ENCODE assay signal across 20 mouse cellular contexts in genomic region chr16:73035210-73035985, GRCm38 (mm10).
A peak's percentile ranks its signal among the peaks of the same experiment; 100 is the strongest.
DNase-seq lines count a peak whose midpoint lies in the region; ATAC-seq lines count a peak whose summit lies in the region.
"Had no signal": no experiment of that assay in that cellular context is flagged by ENCODE, and none has a peak within 500 bp of the region (broad histone marks: within the 10 kb centered on the region; RNA-seq: fewer than 3 reads in every experiment).

No protein-coding gene starts in this region.

- H3K9ac ChIP-seq in hindbrain, embryonic 14.5 days, result no peak overlapping the region
- no peak overlapping the region for H3K9ac ChIP-seq in hindbrain, embryonic 11.5 days (ENCODE audit: low read depth, low read length)
- H3K9ac ChIP-seq: embryonic facial prominence, embryonic 13.5 days; heart, embryonic 12.5 days; liver, embryonic 13.5 days; neural tube, embryonic 13.5 days had no signal

- no peaks in the 10 kb centered on the region for H3K9me3 ChIP-seq in hindbrain, embryonic 14.5 days (ENCODE audit: control insufficient read depth, low read length)
- no peaks in the 10 kb centered on the region for H3K9me3 ChIP-seq in hindbrain, embryonic 11.5 days (ENCODE audit: control insufficient read depth, low read length)
- H3K9me3 ChIP-seq: embryonic facial prominence, embryonic 13.5 days; liver, embryonic 13.5 days; neural tube, embryonic 13.5 days had no signal

- intact Hi-C loops in left cerebral cortex, postnatal 4 days (cut with DNase I), result no loop called here

- H3K27ac ChIP-seq in hindbrain, embryonic 14.5 days, result no peak overlapping the region
- no peak overlapping the region for H3K27ac ChIP-seq in hindbrain, embryonic 11.5 days (ENCODE audit: low read depth, low read length)
- H3K27ac ChIP-seq: embryonic facial prominence, embryonic 13.5 days; liver, embryonic 13.5 days; neural tube, embryonic 13.5 days had no signal

- 0 out of 2 replicates have a peak overlapping the region, but pooled peaks have one; percentile 12 for H3K4me2 ChIP-seq in hindbrain, embryonic 14.5 days (replicated peaks)
- H3K4me2 ChIP-seq in hindbrain, embryonic 11.5 days (replicated peaks; ENCODE audit: low read depth, low read length), result no peak overlapping the region
- H3K4me2 ChIP-seq: embryonic facial prominence, embryonic 13.5 days; heart, embryonic 12.5 days; liver, embryonic 13.5 days; neural tube, embryonic 13.5 days had no signal

- H3K36me3 ChIP-seq in hindbrain, embryonic 14.5 days (replicated peaks; ENCODE audit: control insufficient read depth, insufficient read depth), result peaks cover 11% of the 10 kb centered on the region
- 0 out of 2 replicates have a peak, but pooled peaks cover 2% of the 10 kb centered on the region for H3K36me3 ChIP-seq in hindbrain, embryonic 11.5 days (ENCODE audit: control insufficient read depth, insufficient read depth, low read length)

- no peaks in the 10 kb centered on the region for H3K27me3 ChIP-seq in hindbrain, embryonic 14.5 days (ENCODE audit: control insufficient read depth, insufficient read depth, low read length)
- H3K27me3 ChIP-seq in hindbrain, embryonic 11.5 days (ENCODE audit: control insufficient read depth, insufficient read depth, low read length), result no peaks in the 10 kb centered on the region
- H3K27me3 ChIP-seq: CH12.LX; embryonic facial prominence, embryonic 13.5 days; heart, embryonic 12.5 days; liver, embryonic 13.5 days; megakaryocyte, embryonic 14.5 days; neural tube, embryonic 13.5 days had no signal

- H3K4me1 ChIP-seq in hindbrain, embryonic 14.5 days (replicated peaks; ENCODE audit: control insufficient read depth, insufficient read depth, low read length), result no peaks in the 10 kb centered on the region
- H3K4me1 ChIP-seq in hindbrain, embryonic 11.5 days (replicated peaks; ENCODE audit: control insufficient read depth, insufficient read depth, low read length), result no peaks in the 10 kb centered on the region
- H3K4me1 ChIP-seq: embryonic facial prominence, embryonic 13.5 days; heart, embryonic 12.5 days; liver, embryonic 13.5 days; megakaryocyte, embryonic 14.5 days had no signal

- WGBS in hindbrain, embryonic 14.5 days, result 68% methylated on average over 20 of the region's 20 CpGs
- 72% methylated on average over 20 of the region's 20 CpGs for WGBS in hindbrain, embryonic 11.5 days

- no peak overlapping the region for H3K4me3 ChIP-seq in hindbrain, embryonic 14.5 days (replicated peaks; ENCODE audit: low read length)
- H3K4me3 ChIP-seq in hindbrain, embryonic 11.5 days (ENCODE audit: low read depth, low read length), result no peak overlapping the region
- H3K4me3 ChIP-seq: embryonic facial prominence, embryonic 13.5 days; heart, embryonic 12.5 days; liver, embryonic 13.5 days; megakaryocyte, embryonic 14.5 days; neural tube, embryonic 13.5 days had no signal

- DNase-seq in hindbrain, embryonic 14.5 days (ENCODE audit: low spot score), result no peak
- DNase-seq in hindbrain, embryonic 11.5 days (ENCODE audit: low spot score), result no peak
- DNase-seq in left cerebral cortex, postnatal 4 days, result peak; percentile 89
- DNase-seq in left cerebral cortex, adult 18-20 months (ENCODE audit: low spot score in 2 of 2), result no peak
- peak; percentile 88 to 91 for DNase-seq in cerebellum, postnatal 25 days
- DNase-seq in lung, adult 18-20 months, result no peak
- no peak for DNase-seq in right cerebral cortex, postnatal 4 days
- DNase-seq in gastrocnemius, adult 18-20 months (ENCODE audit: low spot score), result no peak
- DNase-seq: gastrocnemius, postnatal 36 days; heart, postnatal 4 days; kidney, adult 18-20 months; liver, embryonic 13.5 days; thymus, postnatal 25 days had no signal

- ATAC-seq in hindbrain, embryonic 14.5 days (ENCODE audit: low FRiP score), result no peak
- no peak for ATAC-seq in hindbrain, embryonic 11.5 days (ENCODE audit: low FRiP score)
- ATAC-seq: activated CD4-positive, CD25-positive, alpha-beta regulatory T cell, adult 4 months; lung, postnatal 0 days had no signal

Comparison
In these comparisons a context has a peak if more than half of its experiments do, and no peak if none do; other contexts are left out.
1. DNase-seq: peak in left cerebral cortex, postnatal 4 days (single experiment) and cerebellum, postnatal 25 days (2 of 2); none in hindbrain, embryonic 14.5 days (single experiment), hindbrain, embryonic 11.5 days (single experiment), left cerebral cortex, adult 18-20 months (0 of 2), lung, adult 18-20 months (0 of 2), right cerebral cortex, postnatal 4 days (single experiment) and gastrocnemius, adult 18-20 months (single experiment).